Mouse (Mus musculus) midbrain, embryonic 15.5 days (tissue): Measurements from ENCODE around the gene Zfp219. TPM values are rescaled to one million over a fixed set of nuclear protein-coding genes. Genes with fewer than 3 reads are reported as not detected.
A peak's percentile ranks its signal among the peaks of the same experiment; 100 is the strongest.

Source experiments
- ATAC-seq: fragments of 200-750 bp; cut with Nextera tagmentation; replicated peaks from 2 replicates; pipeline ENCODE4 v1.8.0; 2017; ENCODE audit warnings: moderate TSS enrichment
- H3K27ac ChIP-seq: fragments of 300-500 bp; sonication (generic); 2 replicates; pipeline ENCODE4 v1.5.1; 2015; ENCODE audit warnings: mild to moderate bottlenecking, inconsistent platforms
- H3K27me3 ChIP-seq: fragments of 300-500 bp; sonication (generic); replicated peaks from 2 replicates; pipeline ENCODE4 v1.6.1; 2015; ENCODE audit warnings: inconsistent platforms
- H3K36me3 ChIP-seq: fragments of 300-500 bp; sonication (generic); replicated peaks from 2 replicates; pipeline ENCODE4 v1.6.1; 2015; ENCODE audit warnings: inconsistent platforms
- H3K4me1 ChIP-seq: fragments of 300-500 bp; sonication (generic); 2 replicates; pipeline ENCODE4 v1.6.1; 2015; ENCODE audit warnings: inconsistent platforms
- H3K4me2 ChIP-seq: fragments of 300-500 bp; sonication (generic); 2 replicates; pipeline ENCODE4 v1.6.1; 2015; ENCODE audit warnings: inconsistent platforms, mild to moderate bottlenecking, moderate library complexity
- H3K4me3 ChIP-seq: fragments of 300-500 bp; sonication (generic); 2 replicates; pipeline ENCODE4 v1.5.1; 2015; ENCODE audit warnings: mild to moderate bottlenecking, inconsistent platforms
- H3K9ac ChIP-seq: fragments of 300-500 bp; sonication (generic); 2 replicates; pipeline ENCODE4 v1.6.1; 2015; ENCODE audit warnings: mild to moderate bottlenecking, inconsistent platforms
- H3K9me3 ChIP-seq: fragments of 300-500 bp; sonication (generic); 2 replicates; pipeline ENCODE4 v1.6.1; 2016; ENCODE audit warnings: inconsistent platforms
- WGBS: fragments of 180-500 bp; shearing (Covaris S2); methylation state at CpG from one replicate; pipeline ENCODE4 v1.1.7; 2015; ENCODE audit warnings: mixed read lengths; 5-methylcytosine and 5-hydroxymethylcytosine counted together
- polyA plus RNA-seq: library from polyadenylated mRNA; unstranded; fragments of >200 nt; fragmentation: Nextera tagmentation; extraction: Ambion mirVana; gene quantifications from 2 replicates; pipeline ENCODE4 v1.2.1, GENCODE M21; 2015

Zfp219 gene
- polyA plus RNA-seq, 1 experiment from 2014 or later = 45.9 TPM

DNA sequence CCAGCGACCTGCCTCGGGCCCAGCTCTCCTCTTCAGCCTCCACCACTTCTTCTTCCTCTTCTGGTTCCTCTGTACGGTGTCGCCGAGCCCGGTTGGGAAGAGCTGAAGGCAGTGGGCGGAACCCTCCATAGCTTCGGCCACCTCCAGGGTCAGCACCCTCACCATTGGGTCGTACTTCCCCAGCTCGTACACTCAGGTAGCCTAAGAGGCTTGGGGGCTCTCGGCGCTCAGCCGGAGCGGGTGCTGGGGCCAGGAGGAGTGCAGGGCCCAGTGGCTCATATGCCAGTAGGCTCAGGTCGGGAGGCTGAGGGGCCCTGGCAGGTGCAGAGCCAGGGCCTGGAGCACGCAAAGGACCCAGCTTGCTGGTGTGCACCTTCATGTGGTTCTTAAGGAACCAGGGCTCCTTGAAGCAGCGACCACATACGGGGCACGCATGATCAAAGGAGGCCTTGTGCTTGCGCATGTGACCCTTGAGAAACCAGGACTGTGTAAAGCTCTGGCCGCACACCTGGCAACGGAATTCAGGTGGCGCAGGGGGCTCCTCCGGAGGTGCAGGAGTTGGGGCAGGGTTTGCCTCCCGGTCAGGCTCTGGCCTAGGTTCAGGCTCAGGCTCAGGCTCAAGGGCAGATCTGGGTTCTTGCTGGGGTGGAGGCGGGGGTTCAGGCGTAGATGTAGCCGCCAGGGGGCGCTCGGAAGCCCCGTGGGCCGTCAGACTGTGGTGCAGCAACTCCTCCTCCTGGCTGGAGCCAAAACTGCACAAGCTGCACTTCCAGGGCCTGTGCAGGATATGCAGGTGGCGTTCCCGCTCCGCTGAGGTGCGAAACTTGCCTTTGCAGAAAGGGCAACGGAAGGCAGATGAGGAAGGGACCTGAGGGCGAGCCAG is 12.0 kb downstream of the Zfp219 start:
- peak overlapping the region; percentile 67 for H3K4me2 ChIP-seq
- WGBS = 46% methylated on average over 38 of the region's 38 CpGs
- peak; percentile 22 for ATAC-seq
- peak overlapping the region; percentile 39 for H3K4me3 ChIP-seq
- H3K4me1 ChIP-seq = peaks cover 89% of the 10 kb centered on the region
- peak overlapping the region; percentile 51 for H3K27ac ChIP-seq
- H3K9me3 ChIP-seq = no peaks in the 10 kb centered on the region
- no peaks in the 10 kb centered on the region for H3K27me3 ChIP-seq
- H3K36me3 ChIP-seq = peaks cover 15% of the 10 kb centered on the region; the same call in 1 of the 2 replicates
- peak overlapping the region; percentile 26; the same call in 1 of the 2 replicates for H3K9ac ChIP-seq

DNA sequence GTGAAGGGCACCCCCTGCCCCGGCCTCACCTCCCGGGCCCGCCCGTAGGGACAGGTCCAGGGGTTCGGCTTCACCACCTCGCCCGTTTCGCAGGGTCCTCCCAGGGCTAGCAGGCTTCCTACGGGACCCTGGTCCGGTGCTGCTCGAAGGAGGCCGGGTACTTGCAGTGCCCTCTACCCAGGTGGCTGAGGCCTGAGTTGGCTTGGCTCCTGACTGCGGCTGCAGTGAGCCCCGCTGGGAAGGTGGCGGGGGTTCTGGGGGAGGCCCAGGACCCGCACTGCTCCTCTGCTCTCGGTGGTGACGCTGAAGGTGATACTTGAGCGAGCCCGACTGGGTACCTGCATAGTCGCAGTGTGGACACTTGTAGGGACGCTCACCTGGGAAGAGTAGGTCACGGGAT is 13.8 kb downstream of the Zfp219 start:
- Histone ChIP-seq H3K9ac (no peak overlapping the region), H3K27ac (no peak overlapping the region), H3K36me3 (peaks cover 23% of the 10 kb centered on the region; the same call in 1 of the 2 replicates), H3K27me3 (no peaks in the 10 kb centered on the region), H3K4me1 (peaks cover 78% of the 10 kb centered on the region), H3K4me2 (no peak overlapping the region), H3K9me3 (no peaks in the 10 kb centered on the region), H3K4me3 (no peak overlapping the region)
- WGBS = 95% methylated on average over 23 of the region's 23 CpGs
- no peak for ATAC-seq

- WGBS = 60% methylated on average over 8 of the region's 8 CpGs
- H3K27me3 ChIP-seq = no peaks in the 10 kb centered on the region
- no peak overlapping the region for H3K27ac ChIP-seq
- H3K4me2 ChIP-seq = no peak overlapping the region
- peaks cover 23% of the 10 kb centered on the region; the same call in 1 of the 2 replicates for H3K36me3 ChIP-seq
- no peak overlapping the region for H3K4me3 ChIP-seq
- no peaks in the 10 kb centered on the region for H3K9me3 ChIP-seq
- H3K4me1 ChIP-seq = peaks cover 72% of the 10 kb centered on the region
- H3K9ac ChIP-seq = no peak overlapping the region
- ATAC-seq = no peak
These were observed 14.3 kb downstream of the Zfp219 start for GRCm38 (mm10) chr14:52006241-52006640.

GRCm38 (mm10) chr14:52005616-52006015 is 14.9 kb downstream of the Zfp219 start:
- Histone ChIP-seq H3K9ac (no peak overlapping the region), H3K4me1 (peaks cover 66% of the 10 kb centered on the region), H3K4me2 (no peak overlapping the region), H3K4me3 (no peak overlapping the region), H3K27me3 (no peaks in the 10 kb centered on the region), H3K9me3 (no peaks in the 10 kb centered on the region), H3K36me3 (peaks cover 26% of the 10 kb centered on the region; the same call in 1 of the 2 replicates), H3K27ac (peak overlapping the region; percentile 92)
- no peak for ATAC-seq
- WGBS = 75% methylated on average over 6 of the region's 6 CpGs

GRCm38 (mm10) chr14:52005141-52005540 is 15.4 kb downstream of the Zfp219 start:
- Histone ChIP-seq H3K36me3 (peaks cover 26% of the 10 kb centered on the region; the same call in 1 of the 2 replicates), H3K4me1 (peaks cover 61% of the 10 kb centered on the region), H3K27ac (peak overlapping the region; percentile 92), H3K4me3 (peak overlapping the region; percentile 12; the same call in 1 of the 2 replicates), H3K4me2 (peak overlapping the region; percentile 40; the same call in 1 of the 2 replicates), H3K9ac (peak overlapping the region; percentile 23; the same call in 1 of the 2 replicates), H3K9me3 (no peaks in the 10 kb centered on the region), H3K27me3 (no peaks in the 10 kb centered on the region)
- 56% methylated on average over 7 of the region's 7 CpGs for WGBS
- no peak for ATAC-seq

DNA sequence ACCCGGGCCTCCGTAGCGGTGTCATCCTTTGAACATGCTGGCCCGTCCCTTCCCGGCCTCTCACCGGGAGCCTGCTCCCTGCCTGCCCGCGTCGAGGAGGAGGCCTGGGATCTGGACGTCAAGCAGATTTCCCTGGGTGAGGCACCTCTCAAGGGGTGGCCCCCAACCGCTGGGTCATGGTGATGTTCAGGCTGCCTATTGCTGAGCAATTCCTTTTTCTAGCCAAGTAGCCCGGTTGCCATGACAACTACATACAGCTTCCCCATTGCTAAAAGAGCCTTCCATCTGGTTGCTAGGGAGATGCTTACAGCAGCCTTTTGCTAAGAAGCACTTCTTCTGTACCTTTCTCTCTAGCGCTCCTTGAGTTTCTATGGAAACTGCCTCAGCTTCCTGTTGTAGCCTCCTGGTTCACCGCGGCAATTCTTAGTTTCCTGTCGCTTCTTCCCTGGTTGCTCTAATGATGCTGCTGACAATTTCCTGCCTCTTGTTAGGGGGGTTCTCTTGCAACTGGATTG is 16.5 kb downstream of the Zfp219 start:
- peak overlapping the region; percentile 27 for H3K4me3 ChIP-seq
- peak; percentile 87 for ATAC-seq
- H3K36me3 ChIP-seq = peaks cover 32% of the 10 kb centered on the region; the same call in 1 of the 2 replicates

DNA sequence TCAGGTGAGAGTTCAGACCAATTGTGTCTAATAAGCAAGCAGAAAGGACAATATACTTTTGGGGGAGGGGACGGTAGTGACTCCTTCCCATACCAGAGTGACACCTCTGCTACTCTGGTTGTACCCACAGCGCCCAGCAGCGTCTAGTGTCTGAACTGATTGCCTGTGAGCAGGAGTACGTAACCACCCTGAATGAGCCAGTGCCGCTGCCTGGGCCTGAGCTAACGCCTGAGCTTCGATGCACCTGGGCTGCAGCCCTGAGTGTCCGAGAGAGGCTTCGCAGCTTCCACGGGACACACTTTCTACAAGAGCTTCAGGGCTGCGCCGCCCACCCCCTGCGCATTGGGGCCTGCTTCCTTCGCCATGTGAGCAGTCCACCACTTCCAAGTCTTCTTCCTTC is 23.1 kb downstream of the Zfp219 start:
- Histone ChIP-seq H3K27ac (no peak overlapping the region), H3K4me1 (no peaks in the 10 kb centered on the region), H3K27me3 (no peaks in the 10 kb centered on the region), H3K4me3 (no peak overlapping the region), H3K4me2 (no peak overlapping the region), H3K9me3 (no peaks in the 10 kb centered on the region), H3K36me3 (peaks cover 61% of the 10 kb centered on the region), H3K9ac (no peak overlapping the region)
- no peak for ATAC-seq
- 93% methylated on average over 14 of the region's 14 CpGs for WGBS

More for the DNA sequence above, 16.5 kb downstream of the Zfp219 start:
- H3K9ac ChIP-seq = peak overlapping the region; percentile 38
- H3K4me2 ChIP-seq = peak overlapping the region; percentile 53
- H3K27ac ChIP-seq = peak overlapping the region; percentile 92
- no peaks in the 10 kb centered on the region for H3K9me3 ChIP-seq
- H3K4me1 ChIP-seq = peaks cover 50% of the 10 kb centered on the region
- H3K27me3 ChIP-seq = no peaks in the 10 kb centered on the region
- 15% methylated on average over 16 of the region's 16 CpGs for WGBS

- H3K27ac ChIP-seq = peak overlapping the region; percentile 55; the same call in 1 of the 2 replicates
- no peak overlapping the region for H3K4me3 ChIP-seq
- H3K27me3 ChIP-seq = no peaks in the 10 kb centered on the region
- H3K4me2 ChIP-seq = no peak overlapping the region
- H3K9me3 ChIP-seq = no peaks in the 10 kb centered on the region
- no peak overlapping the region for H3K9ac ChIP-seq
- ATAC-seq = peak; percentile 37
- no peaks in the 10 kb centered on the region for H3K4me1 ChIP-seq
- 64% methylated on average over 17 of the region's 17 CpGs for WGBS
- H3K36me3 ChIP-seq = peaks cover 60% of the 10 kb centered on the region
These were observed 23.7 kb downstream of the Zfp219 start for GRCm38 (mm10) chr14:51996866-51997265.

DNA sequence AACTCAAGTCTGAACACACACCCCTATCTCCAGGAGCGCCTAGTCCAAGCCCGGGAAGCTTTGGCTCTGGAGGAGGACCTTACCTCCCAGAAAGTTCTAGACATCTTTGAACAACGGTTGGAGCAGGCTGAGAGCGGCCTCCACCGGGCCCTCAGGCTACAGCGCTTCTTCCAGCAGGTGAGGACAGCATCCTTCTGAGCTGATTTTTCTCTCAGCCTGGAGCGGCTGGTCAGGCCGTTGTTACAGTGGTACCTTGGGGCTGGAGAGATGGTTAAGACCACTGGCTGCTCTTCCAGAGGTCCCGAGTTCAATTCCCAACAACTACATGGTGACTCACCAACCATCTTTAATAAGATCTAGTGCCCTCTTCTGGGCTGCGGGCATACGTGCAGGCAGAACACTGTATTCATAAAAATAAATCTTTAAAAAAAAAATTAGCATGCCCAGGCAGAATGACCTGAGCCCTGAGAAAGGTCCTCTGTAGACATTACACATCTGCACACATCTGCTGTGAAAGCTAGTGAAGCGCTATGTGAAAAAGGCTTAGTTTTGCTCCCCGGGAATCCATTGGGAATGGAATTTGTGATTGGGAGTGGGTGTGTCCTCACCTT is 24.2 kb downstream of the Zfp219 start:
- H3K36me3 ChIP-seq = peaks cover 64% of the 10 kb centered on the region

DNA sequence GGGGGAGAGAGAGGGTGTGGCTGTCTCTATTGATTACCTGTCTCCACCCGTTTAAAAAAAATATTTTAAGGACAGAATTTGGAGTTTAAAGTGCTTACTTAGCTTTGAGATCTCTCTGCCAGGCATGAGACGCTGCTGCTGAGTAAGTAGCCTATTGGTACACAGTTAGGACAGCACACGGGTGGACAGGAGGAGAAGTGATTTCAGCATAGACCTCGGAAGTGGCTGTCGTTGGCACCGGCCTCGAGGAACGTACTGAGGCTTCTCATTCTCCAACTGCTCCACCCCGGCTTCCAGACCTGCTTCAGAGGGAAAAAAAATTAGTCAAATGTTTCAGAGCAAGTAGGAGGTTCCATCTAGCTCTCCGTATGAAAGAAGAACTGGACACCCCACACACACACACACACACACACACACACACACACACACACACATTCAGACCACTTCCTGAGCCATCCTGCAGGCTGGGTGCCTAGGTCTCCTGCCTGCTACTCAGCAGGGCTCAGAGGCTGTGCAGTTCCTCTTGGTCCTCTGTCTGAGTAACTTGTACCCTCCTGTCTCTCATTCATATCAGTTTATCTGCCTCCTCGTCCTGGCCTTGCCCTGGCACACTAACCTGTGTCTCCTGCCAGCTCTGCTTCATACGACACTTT is 25.2 kb downstream of the Zfp219 start:
- Histone ChIP-seq H3K4me2 (no peak overlapping the region), H3K9me3 (no peaks in the 10 kb centered on the region), H3K27me3 (no peaks in the 10 kb centered on the region), H3K27ac (no peak overlapping the region), H3K9ac (no peak overlapping the region), H3K36me3 (peaks cover 71% of the 10 kb centered on the region), H3K4me1 (no peaks in the 10 kb centered on the region), H3K4me3 (no peak overlapping the region)
- WGBS = 92% methylated on average over 12 of the region's 12 CpGs
- no peak for ATAC-seq

More for the DNA sequence above, 24.2 kb downstream of the Zfp219 start:
- Histone ChIP-seq H3K9me3 (no peaks in the 10 kb centered on the region), H3K27me3 (no peaks in the 10 kb centered on the region), H3K4me3 (no peak overlapping the region), H3K4me1 (no peaks in the 10 kb centered on the region), H3K4me2 (no peak overlapping the region), H3K27ac (no peak overlapping the region), H3K9ac (no peak overlapping the region)
- WGBS = 89% methylated on average over 13 of the region's 13 CpGs
- no peak for ATAC-seq

DNA sequence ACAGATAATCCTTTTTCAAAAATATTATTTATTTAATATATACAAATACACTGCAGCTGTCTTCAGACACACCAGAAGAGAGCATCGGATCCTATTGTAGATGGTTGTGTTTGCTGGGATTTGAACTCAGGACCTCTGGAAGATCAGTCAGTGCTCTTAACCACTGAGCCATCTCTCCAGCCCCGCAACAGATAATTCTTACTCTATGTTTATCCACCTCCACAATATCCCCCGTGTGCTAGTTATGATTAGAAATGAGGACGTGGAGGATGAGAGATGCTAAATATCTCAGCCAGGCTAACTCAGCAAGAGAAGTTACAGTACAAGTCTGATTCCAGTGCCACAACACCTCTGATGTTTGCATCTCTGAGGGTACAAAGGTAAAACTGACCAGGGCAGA is 26.1 kb downstream of the Zfp219 start:
- Histone ChIP-seq H3K27me3 (no peaks in the 10 kb centered on the region), H3K4me2 (no peak overlapping the region), H3K9ac (no peak overlapping the region), H3K4me1 (peaks cover under 1% of the 10 kb centered on the region), H3K9me3 (no peaks in the 10 kb centered on the region), H3K4me3 (no peak overlapping the region), H3K36me3 (peaks cover 74% of the 10 kb centered on the region), H3K27ac (no peak overlapping the region)
- ATAC-seq = no peak
- 94% methylated on average over 4 of the region's 4 CpGs for WGBS
